Mouse (Mus musculus): ENCODE results near the gene Btbd35f8.

Gene Btbd35f8

DNA sequence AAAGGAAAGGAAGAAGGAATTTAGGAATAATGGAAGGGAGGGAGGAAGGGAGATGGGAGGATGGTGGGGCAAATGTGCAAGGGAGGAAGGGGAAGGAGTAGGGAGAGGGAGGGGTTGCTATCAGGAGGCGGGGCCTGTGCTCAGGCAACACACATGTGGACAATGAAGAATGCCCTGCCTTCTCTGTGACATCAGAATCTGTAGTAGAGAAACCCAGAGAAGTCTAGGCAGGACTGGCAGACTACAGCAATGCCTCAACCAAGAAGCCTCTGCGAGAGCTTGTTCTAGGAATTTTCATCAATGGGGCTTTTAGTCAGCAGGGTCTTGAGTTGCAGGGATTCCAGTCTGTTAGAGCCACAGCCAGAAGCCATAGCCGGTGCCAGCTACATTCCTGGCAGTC, at the start of gene Btbd35f8:
Gene Btbd35f8 (plus strand): TSS at position 301 of the 400 bp plus-strand sequence.
- in situ Hi-C loops (cut with MboI, MseI), result loop anchor here (25.0 kb wide), 1 partner anchor 1338 kb away; no protein-coding TSS in a partner anchor
